16 mouse cellular contexts compared by ENCODE assay signal in genomic region chr16:80083035-80083434, GRCm38 (mm10).
"Had no signal": no experiment of that assay in that cellular context is flagged by ENCODE, and none has a peak within 500 bp of the region (broad histone marks: within the 10 kb centered on the region; RNA-seq: fewer than 3 reads in every experiment).

No protein-coding gene starts in this region.

- H3K4me3 ChIP-seq: neural tube, embryonic 12.5 days; neural tube, embryonic 13.5 days; neural tube, embryonic 15.5 days; stomach, embryonic 15.5 days had no signal

- H3K4me2 ChIP-seq: neural tube, embryonic 12.5 days; neural tube, embryonic 13.5 days; neural tube, embryonic 15.5 days; stomach, embryonic 15.5 days had no signal

- DNase-seq: retina, postnatal 1 day; right cerebral cortex, adult 18-20 months; right cerebral cortex, postnatal 14 days; right cerebral cortex, postnatal 25 days; right cerebral cortex, postnatal 4 days; spleen, adult 18-20 months; thymus, adult 18-20 months; thymus, postnatal 14 days; thymus, postnatal 25 days; thymus, postnatal 36 days; thymus, postnatal 4 days had no signal

- H3K4me1 ChIP-seq: neural tube, embryonic 12.5 days; neural tube, embryonic 13.5 days; neural tube, embryonic 15.5 days; stomach, embryonic 15.5 days had no signal

- H3K27me3 ChIP-seq: neural tube, embryonic 12.5 days; neural tube, embryonic 13.5 days; neural tube, embryonic 15.5 days; stomach, embryonic 15.5 days had no signal

- H3K27ac ChIP-seq: neural tube, embryonic 12.5 days; neural tube, embryonic 13.5 days; neural tube, embryonic 15.5 days; stomach, embryonic 15.5 days; stomach, postnatal 0 days had no signal

- H3K36me3 ChIP-seq: neural tube, embryonic 12.5 days; neural tube, embryonic 13.5 days; neural tube, embryonic 15.5 days; stomach, embryonic 15.5 days had no signal
